Mouse (Mus musculus): Measurements from ENCODE around the gene Mrm3.
"Not testable (repeated sequence)": the region's sequence is repeated elsewhere in the genome, so short reads cannot be mapped to it uniquely, and the experiment has no call there.

Mrm3 gene

DNA sequence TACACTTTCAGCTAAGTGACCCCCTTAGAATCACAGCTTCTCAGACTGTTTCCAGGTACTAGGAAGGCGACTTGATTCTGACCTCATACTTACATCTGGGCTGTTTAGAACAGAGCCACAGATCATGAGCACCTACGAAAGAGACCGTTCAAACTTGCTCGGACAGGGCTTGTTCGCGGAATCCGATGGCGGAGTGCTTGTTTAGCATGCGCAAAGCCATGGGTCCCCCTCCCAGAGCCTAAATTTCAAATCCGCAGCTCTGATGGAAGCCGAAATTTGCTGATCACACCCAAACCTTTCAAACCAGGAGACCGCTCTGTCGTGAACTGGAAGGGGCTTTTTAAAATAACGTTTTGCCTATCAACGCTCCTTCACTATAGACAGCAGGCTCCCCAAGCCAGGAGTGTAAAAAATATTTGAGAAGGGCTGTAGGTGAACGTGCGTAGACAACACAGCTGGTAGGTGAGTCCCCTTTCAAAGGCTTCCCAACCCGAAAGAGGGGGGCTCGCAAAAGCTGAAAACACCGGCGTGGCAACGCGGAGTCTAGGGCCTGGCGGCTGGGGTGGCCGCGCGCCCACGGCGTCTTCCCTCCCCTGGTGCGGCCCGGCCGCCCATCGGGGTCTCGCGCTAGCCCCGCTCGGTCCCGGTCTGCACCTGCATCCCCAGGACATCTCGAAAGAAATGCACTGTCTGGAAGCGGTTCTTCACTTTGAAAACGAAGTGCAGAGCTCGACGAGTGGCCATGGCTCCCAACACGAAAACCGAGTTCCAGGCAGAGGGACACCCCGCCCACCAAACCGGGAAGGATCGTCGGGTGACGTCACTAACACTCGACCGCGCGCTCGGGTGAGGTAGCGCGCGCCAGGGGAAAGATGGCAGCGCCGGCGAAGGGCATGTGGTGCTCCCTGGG is at the start of gene Mrm3, which contains the start of gene Glod4:
Gene Mrm3 (plus strand): TSS at position 815 of the 910 bp plus-strand sequence.
Gene Glod4 (minus strand): TSS at position 825 of the 910 bp plus-strand sequence.
- peak; percentile 77 for DNase-seq (ENCODE audit: low read depth, low spot score)

DNA sequence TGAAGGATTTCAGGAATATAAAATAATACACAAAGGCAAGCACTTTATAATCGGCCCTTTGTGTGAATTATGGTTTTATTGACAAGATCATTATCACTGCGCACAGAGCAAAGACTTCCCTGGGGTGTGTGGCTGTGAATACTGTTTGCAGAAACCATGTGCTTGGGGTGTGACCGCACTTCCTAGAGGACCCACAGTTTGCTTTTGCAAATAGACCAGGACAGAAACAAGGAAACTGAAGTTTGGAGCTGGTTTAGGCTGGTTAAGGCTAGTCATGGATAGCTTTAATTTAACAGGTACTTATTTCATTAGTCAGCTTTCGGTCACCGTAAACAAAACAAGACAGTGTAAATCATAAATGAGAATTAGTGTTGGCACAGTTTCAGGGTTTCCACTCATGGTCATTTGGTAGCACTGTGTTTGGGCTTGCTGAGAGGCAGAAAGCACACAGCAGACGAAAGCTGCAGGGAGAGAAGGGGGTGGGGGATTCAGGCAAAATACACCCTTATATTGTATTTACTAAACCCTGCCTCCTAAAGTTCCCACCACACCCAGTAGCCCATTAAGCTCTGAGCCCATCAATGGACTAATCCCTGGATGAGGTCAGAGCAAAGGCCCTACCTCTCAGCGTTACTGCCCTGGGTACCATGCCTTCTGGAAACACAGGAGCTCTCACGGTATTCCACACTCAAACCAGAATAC is 47.1 kb upstream of the Mrm3 start:
- DNase-seq (ENCODE audit: low read depth, low spot score): no peak

DNA sequence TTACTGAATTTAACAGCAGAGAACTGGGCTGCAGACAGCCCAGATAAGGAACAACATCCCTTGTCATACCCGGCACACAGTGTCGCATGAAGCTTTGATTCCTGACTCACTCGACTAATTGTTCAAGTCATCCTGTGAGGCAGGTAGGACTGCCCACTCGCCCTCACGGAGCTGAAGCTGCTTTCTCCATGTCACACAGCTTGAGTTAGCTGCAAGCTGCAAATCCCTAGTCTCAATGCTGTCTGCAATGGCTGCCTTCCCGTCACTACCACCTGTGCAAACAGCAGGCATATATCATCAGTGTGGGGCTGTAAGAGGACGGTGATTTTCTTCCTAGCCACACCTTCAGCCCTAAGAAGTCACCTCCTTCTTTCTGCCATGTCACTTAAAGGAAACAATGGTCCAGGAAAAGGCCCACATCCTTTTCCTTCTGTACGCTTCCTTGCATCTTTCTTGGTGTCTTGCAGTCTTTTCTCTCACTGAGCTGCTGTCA is 46.5 kb upstream of the Mrm3 start:
- DNase-seq (ENCODE audit: low read depth, low spot score): no peak

DNA sequence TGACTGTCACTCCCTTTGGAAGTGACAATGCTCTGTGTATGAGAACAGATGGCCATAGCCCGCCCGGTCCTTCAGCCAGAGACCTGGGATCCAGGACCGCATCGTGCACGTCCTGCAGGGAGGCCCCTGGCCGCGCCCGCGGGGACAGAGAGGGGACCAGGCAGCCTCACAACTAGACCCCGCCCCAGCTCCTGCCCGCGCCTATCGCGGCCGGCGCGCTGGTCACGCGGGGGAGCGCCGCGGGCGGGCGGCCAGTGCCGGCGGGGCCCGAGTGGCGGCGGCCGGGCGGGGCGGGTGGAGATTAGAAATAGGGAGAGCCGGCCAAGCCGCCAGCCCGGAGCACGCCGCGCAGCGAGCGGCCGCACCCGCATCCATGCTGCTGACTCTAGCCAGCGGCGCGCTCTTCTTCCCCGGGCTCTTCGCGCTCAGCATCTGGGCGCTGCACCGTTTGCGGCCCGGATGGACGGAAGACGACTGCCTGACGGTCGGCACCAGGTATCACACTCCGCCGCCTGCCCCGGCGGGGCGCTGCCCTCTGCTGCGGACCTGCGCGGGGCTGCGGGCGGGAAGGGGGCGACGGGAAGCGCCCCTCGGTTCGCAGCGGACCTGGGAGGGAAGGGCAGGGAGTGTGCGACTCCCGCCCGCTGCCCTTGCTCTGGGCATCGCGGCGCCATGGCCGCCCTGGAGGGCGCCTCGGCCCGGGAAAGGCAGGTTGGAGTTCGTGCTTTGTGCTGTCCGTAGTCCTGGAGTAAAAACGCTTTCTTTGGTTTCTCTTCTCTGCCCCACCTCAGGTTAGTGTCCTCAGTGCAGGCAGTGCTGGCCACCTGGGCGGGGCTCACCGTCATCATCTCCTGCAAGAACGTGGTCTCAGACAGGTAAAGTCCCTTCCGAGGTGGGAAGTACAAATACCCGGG is 41.5 kb upstream of the Mrm3 start:
- DNase-seq (ENCODE audit: low read depth, low spot score): peak; percentile 42

DNA sequence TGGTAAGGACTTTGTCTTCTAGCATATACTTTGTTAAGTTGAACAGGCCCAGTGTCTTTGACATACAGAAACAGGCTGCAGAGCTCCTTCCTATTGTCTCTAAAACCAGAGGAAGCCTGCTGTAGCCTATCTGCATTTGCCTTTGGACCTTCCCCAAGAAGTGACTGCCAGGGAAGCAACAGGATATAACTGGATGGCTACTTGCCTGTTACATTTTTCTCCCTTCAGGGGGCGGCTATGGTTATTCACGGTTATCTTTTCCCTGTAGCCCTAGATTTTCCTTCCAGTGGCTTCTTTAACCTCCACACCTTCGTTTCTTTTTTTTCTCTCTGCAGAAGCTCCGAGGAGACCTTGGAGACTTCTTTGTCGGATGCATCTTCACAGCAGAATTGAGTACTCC is 36.7 kb upstream of the Mrm3 start:
- no peak for DNase-seq (ENCODE audit: low read depth, low spot score)

DNA sequence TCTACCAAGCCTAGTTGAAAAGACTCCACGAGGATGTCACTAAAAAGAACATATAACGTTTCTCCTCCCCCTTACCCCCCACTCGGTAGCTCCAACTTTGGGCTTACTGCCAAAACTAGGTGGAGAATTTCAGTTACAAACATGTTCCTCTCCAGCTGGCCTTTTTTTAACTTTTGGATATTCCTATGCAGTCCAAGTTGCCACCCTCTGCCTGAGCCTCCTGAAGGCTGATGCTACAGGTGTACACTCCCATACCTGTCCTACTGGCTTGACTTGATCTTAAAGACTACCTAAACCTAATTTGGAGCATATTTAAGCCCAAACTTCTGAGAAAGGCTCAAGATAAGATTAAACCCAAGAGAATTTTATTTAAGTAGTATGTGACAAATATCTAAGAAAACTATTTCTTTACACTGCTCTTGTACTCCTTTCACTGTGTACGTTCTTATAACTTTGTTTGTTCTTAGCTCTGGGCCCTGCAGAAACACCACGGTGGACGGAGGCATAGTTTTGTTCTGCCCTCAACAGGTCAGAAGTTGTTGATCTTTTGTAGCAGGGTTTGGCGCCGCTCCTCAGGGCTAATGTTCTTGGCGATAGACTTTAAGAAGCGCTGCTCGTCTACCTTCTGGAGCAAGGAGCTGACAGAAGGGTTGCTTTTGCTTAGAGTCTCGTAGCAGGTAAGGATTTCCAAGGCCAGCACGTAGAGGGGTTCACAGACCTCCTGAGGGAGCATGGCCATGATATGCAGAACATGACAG is 33.1 kb upstream of the Mrm3 start:
- no peak for DNase-seq (ENCODE audit: low read depth, low spot score)

DNA sequence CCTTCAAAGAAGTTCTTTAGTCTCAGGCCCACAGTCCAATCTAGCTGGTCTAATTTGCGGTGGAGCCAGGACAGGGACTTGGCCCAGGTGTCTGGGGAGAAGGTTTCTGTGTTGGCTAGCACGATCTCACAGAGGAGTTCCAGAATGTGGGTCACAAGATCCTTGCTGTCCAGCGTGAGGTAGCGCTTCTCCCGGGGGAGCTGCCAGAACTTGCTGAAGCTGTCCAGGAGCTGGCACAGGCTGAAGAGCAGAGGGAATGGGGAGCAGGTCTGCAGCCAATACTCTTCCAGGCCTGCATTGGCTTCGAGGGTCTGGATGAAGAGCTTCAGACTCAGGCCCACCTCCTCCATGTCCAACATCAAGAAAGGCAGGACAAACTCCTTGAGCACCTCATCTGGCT is 31.9 kb upstream of the Mrm3 start:
- not testable (repeated sequence) for DNase-seq (ENCODE audit: low read depth, low spot score)

DNA sequence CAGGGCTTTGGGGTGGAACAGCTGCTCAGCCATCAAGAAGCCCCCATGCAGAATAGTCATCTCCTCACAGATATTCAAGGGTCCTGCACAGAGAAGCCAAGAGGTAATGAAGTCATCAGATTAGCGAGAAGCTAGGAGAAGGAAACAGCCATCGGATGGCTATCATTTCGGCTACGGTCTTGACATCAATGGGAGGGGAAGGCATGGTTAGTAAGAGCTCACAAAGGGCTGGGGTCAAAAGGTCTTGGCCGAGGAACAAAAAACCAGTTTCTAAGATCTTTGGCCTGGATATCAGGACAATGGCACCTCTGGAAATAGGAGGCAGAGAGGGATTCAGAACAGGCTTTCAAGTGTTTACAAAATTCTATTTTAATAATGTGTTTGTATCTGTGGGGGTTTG is 29.7 kb upstream of the Mrm3 start:
- no peak for DNase-seq (ENCODE audit: low read depth, low spot score)

DNA sequence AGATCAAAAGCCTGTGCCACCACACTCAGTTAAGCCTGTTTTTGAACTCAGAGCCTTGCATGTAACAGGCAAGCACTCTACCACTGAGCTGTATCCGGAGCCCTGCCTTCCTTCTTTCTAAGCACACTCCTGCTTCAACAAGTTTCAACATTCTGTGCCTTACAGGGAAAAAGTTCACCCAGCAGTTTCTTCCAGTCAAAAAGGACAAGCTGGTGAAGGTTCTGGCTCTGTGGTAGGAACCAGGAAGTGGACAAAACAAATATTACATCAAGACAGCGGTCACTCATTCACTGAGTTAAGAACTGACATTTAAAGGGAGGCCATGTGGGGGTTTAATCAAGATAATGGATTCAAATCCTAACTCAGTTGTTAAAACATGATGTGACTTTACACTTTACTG is 28.5 kb upstream of the Mrm3 start:
- DNase-seq (ENCODE audit: low read depth, low spot score): no peak

DNA sequence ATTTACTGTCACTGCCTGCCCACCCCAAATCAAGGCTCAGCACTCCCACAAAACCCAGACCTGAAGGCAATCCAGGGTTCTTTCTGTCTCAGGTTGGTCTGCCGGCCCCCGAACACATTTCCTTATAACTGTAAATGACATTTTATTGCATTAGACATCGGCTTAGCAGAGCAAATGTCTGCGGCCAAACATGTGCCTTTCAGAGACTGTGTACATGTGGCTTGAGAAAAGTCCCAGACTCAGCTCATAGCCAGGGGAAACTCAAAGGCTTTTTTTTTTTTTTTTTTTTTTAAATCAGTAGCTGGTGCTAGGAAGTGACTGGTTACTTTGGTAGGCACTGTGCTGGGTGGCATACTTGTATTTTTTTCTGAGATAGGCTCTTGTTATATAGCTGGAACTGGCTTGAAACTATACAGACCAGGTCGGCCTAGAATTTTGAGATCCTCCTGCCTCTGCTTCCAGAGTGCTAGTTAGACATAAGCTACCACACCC is 27.4 kb upstream of the Mrm3 start:
- no peak for DNase-seq (ENCODE audit: low read depth, low spot score)

DNA sequence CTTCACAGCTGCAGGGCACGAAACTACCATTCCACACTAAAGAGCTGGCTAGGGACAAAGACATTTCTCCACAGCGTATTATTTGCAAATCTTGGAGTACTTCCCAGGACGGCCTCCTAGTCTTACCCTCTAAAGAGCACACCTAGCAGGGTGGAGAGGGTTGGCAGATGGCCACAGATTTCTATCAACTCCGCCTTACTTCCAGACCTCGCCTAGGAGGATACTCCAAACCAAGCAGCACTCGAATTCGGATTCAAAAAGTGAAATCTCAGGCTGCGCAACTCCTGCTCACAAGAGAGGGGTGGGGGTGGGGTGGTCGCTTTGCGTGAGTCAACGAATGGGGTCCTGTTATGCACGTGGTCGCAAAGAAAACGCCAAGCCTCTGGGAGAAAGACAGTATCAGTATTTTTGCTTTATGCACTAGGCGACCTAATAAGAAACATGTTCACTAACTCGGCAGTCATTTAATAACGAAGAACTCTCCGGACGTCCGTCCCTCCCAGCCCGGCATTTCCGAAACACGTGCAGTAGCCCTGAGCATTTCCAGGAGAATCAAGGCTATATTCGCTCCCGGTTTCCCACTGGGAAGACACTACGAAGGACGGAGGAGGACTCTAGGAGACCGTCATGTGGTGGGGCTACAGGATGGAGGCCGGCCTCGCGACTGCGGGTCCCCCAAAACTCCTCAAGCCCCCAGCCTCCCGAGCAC is 26.7 kb upstream of the Mrm3 start:
- DNase-seq (ENCODE audit: low read depth, low spot score): peak; percentile 22

DNA sequence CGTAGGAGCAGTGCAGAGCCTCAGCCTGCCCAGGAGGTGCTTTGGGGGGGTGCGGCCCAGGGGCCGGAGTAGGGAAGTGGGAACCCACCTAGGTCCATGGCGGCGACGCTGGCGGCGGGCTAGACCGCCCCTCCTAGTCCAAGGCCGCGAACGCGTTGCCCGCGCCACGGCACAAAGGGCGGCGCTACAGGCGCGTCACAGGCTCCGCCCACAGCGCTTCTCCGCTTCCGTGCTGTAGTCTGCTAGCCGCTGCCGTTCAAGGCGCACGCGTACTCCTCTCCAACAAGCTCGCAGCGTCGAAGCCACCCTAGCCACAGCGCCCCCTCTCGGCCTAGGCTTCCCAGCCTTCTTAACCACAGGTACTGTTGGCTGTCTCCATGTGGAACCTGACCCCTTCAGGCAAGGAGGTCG is 26.1 kb upstream of the Mrm3 start, which contains the start of the genes Dbil5 and Gemin4:
Gene Dbil5 (plus strand): TSS at position 219 of the 411 bp plus-strand sequence.
Gene Gemin4 (minus strand): TSS at position 275 of the 411 bp plus-strand sequence.
- peak; percentile 96 for DNase-seq (ENCODE audit: low read depth, low spot score)

DNA sequence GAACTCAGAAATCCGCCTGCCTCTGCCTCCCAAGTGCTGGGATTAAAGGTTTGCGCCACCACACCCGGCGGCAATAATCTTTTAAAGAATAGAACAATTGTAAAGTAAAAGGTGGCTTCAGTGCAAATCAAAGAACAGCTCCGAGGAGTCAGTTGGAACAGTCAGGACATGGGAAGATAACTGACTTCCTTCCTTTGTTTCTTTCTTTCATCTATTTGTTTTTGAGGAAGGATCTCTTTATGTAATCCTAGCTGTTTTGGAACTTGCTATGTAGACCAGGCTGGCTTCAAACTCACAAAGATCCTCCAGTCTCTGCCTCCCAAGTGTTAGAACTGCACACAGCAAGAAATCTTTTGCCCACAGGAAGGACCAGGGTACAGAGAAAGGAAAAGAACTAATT is 18.9 kb upstream of the Mrm3 start:
- no peak for DNase-seq (ENCODE audit: low read depth, low spot score)

DNA sequence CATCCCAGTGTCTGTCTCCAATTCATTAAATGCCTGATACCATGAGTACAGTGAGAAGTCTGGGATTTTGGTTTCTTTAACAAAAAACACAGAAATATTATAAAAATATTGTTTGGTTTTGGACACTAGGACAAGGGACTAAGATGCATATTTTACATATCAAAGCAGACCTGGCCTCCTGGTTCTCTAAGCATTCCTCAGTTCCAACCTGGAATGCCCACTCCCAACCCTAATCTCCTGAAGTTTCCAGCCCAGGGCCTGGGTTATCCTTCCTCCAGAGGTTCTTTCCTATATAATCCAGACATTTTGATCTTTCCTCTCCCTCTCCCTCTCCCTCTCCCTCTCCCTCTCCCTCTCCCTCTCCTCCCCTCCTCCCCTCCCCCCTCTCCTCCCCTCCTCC is 18.5 kb upstream of the Mrm3 start:
- DNase-seq (ENCODE audit: low read depth, low spot score): no peak

DNA sequence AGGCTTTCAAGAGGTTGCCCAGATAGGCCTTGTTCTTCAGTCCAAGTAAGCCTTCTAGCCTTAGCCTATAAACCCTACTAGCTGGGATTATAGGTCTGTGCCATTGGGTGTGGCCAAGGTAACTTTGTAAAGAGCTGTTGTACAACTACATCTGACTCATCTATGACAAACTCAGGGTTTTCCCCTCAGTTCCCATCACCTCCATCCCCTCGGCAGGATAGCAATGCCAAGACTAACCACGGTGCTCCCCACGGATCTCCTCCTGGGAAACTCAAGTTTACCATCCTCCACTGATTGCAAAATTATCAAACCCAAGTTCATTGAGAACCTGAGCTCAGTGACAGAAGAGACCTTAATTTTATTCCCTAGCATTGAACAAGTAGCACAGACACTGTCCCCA is 7.4 kb upstream of the Mrm3 start:
- no peak for DNase-seq (ENCODE audit: low read depth, low spot score)

DNA sequence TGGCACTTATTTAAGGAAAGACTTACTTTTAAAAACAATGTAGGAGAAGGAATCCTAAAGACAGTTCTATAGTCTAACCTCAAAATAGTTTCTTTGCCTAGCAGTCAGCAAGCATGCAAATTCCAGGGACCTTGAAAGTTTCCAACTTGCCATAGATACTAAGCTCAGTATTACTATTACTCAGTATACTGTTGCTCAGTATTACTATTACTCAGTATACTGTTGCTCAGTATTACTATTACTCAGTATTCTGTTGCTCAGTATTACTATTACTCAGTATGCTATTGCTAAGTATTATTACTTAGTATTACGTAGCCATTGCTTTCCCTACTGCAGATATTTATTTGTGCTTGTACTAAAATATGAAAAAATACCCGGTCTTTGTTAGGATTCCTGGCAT is 3.8 kb upstream of the Mrm3 start:
- DNase-seq (ENCODE audit: low read depth, low spot score): no peak

DNA sequence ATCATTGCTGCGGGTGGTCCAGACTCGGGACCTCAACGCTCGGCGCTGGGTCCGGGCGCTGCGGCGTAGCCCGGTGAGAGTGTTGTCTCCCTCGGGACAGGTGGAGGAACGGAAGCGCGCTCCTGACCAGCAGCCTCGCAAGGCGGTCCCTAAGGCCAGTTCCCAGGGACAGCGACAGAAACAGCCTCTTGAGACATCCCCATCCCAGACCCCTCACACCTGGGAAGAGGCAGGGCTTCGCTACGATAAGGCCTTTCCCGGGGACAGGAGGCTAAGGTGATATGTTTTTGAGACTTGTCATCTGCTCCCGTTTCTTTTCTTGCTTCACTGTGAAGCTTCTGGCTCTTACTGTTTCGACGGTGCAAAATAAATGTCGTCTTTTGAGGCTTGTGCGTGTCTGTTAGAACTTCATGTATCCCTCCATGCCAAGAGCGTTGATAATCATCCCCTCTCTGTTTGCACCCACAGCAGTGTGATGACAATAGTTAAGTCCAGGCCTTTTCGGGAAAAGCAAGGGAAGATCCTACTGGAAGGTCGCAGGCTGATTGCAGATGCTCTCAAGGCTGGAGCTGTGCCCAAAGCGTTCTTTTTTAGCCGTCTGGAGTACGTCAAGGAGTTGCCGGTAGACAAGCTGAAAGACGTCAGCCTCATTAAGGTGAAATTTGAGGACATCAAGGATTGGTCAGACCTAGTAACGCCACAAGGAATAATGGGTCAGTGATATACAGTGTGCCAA is 464 bp downstream of the Mrm3 start:
- DNase-seq (ENCODE audit: low read depth, low spot score): no peak

DNA sequence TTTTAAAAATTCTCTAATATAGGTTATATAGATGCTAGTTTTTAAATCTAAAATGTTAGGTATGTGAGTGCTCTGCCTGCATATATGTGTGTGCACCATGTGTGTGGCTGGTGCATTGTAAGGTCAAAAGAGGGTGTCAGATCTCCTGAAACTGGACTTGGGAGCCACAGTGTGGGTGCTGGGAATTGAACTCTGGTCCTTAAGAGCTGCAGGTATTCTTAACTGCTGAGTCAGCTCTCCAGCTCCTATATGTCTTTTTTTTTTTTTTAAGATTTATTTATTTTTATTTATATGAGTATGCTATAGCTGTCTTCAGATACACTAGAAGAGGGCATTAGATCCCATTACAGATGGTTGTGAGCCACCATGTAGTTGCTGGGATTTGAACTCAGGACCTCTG is 2.9 kb downstream of the Mrm3 start:
- no peak for DNase-seq (ENCODE audit: low read depth, low spot score)

DNA sequence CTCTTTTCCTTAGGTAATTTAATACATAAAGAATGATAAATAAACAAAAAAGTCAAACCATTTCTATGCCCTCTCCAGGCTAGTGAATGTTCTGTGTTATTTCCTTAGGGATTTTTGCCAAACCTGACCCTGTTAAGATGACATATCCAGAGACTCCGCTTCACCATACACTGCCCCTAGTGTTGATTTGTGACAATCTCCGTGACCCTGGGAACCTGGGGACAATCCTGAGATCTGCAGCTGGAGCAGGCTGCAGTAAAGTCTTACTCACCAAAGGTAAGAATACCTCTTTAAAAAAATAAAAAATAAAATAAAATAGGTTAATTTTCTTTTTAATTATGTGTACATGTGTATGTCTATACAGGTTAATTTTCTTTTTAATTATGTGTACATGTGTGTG is 3.7 kb downstream of the Mrm3 start:
- no peak for DNase-seq (ENCODE audit: low read depth, low spot score)

Measured in skeletal muscle tissue, adult 2 months (tissue).